Mouse (Mus musculus) spleen, postnatal 14 days (tissue): ENCODE measurements around the gene Gm5416.
"Not testable (repeated sequence)": the region's sequence is repeated elsewhere in the genome, so short reads cannot be mapped to it uniquely, and the experiment has no call there.

ENCODE experiments used
- DNase-seq, 2 experiments: peaks; one replicate each; pipeline ENCODE4 v3.0.0; 2021 to 2022; ENCODE audit warnings: low spot score in 2 of 2

Gene Gm5416

GRCm38 (mm10) chr16:36209967-36210453, at the start of gene Gm5416:
Gene Gm5416 (plus strand): TSS chr16:36210403.
- no peak for DNase-seq

- not testable (repeated sequence) for DNase-seq
These were observed 42.4 kb upstream of the Gm5416 start for GRCm38 (mm10) chr16:36167841-36168240.

GRCm38 (mm10) chr16:36176108-36176507, 34.1 kb upstream of the Gm5416 start:
- DNase-seq: no peak

GRCm38 (mm10) chr16:36179910-36180309, 30.3 kb upstream of the Gm5416 start:
- no peak for DNase-seq

- DNase-seq: not testable (repeated sequence)
These were observed 26.3 kb upstream of the Gm5416 start, which contains the start of gene Gm5483 for GRCm38 (mm10) chr16:36183912-36184311. Gene Gm5483 (plus strand): TSS chr16:36184212.

- DNase-seq: no peak
These were observed 11.0 kb upstream of the Gm5416 start for GRCm38 (mm10) chr16:36199226-36199625.

GRCm38 (mm10) chr16:36203846-36204245, 6.4 kb upstream of the Gm5416 start:
- DNase-seq: no peak

- DNase-seq: not testable (repeated sequence)
These were observed 4.5 kb upstream of the Gm5416 start for GRCm38 (mm10) chr16:36205684-36206083.

- DNase-seq: not testable (repeated sequence)
These were observed 11.0 kb downstream of the Gm5416 start, which contains the start of gene 2010005H15Rik for GRCm38 (mm10) chr16:36221168-36221567. Gene 2010005H15Rik (plus strand): TSS chr16:36221468.

- not testable (repeated sequence) for DNase-seq
These were observed 50.4 kb downstream of the Gm5416 start for GRCm38 (mm10) chr16:36260585-36260984.
